Mouse (Mus musculus) Patski (cell line): ENCODE measurements around the gene Spag7. TPM values are rescaled to one million over a fixed set of nuclear protein-coding genes. Genes with fewer than 3 reads are reported as not detected.
A peak's percentile ranks its signal among the peaks of the same experiment; 100 is the strongest.

Source experiments
- ATAC-seq: fragments of 100-300 bp; one replicate; pipeline ENCODE4 v1.8.0; 2021
- CTCF ChIA-PET: fragments of 350-600 bp; sonication (Branson Sonifier 250); formaldehyde crosslinking; loops from one replicate; lab custom pipeline; 2022; ENCODE audit warnings: inconsistent platforms; lab: Charles Lee
- POLR2A ChIA-PET: fragments of 350-600 bp; sonication (Branson Sonifier 250); formaldehyde crosslinking; loops from one replicate; lab custom pipeline; 2022; ENCODE audit warnings: antibody characterized with exemption, inconsistent platforms; lab: Charles Lee
- DNase-seq: peaks from one replicate; pipeline ENCODE4 v3.0.0-alpha.2; 2011; ENCODE audit warnings: low read depth, low spot score
- H3K27me3 ChIP-seq: fragments of 371-371 bp; one replicate; pipeline ENCODE4 v1.5.1; 2021
- CTCF ChIP-seq: fragments of 100-300 bp; IDR thresholded peaks from one replicate; pipeline ENCODE4 v1.5.1; 2021
- in situ Hi-C: fragments of 300-500 bp; cut with MboI; formaldehyde crosslinking; loops from 3 replicates; pipeline ENCODE4 v1.11.1; 2018; ENCODE audit warnings: low pct_unique_long_range_greater_than_20kb, mixed read lengths
- polyA plus RNA-seq: library from polyadenylated mRNA; unstranded; gene quantifications from one replicate; pipeline ENCODE4 v1.2.3, GENCODE M21; 2021

The Spag7 gene
- polyA plus RNA-seq, 1 experiment from 2014 or later = 155 TPM

DNA sequence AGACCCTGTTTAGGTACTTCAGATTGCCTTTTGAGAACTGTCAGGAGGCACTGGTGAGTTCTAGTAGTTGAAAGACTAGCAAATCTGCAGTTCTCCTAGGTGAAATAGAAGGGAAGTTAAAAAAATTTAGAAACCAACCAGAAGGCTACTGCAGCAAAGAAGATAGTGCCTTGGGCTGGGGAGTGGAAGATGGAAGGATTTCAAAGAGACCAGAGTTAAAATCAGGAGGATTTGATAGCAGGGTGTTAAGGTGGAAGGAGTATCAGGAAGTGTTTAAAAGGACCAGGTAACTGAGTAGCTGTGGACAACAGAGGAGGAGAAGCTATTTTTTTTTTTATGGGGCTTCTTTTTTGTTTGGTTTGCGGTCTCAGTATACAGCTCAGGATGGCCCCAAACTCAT, 31.5 kb downstream of the Spag7 start:
- TF ChIP-seq CTCF = no peak
- ChIA-PET CTCF (interaction anchor here (0.7 kb wide), 1 partner anchor 8 kb away, joined by 3 read pairs; no protein-coding TSS in a partner anchor), POLR2A (interaction anchor here (1.4 kb wide), 1 partner anchor 11 kb away, joined by 4 read pairs; no protein-coding TSS in a partner anchor)
- DNase-seq (no peak), ATAC-seq (no peak)
- in situ Hi-C loops = no loop called here
- H3K27me3 ChIP-seq = no peaks in the 10 kb centered on the region

DNA sequence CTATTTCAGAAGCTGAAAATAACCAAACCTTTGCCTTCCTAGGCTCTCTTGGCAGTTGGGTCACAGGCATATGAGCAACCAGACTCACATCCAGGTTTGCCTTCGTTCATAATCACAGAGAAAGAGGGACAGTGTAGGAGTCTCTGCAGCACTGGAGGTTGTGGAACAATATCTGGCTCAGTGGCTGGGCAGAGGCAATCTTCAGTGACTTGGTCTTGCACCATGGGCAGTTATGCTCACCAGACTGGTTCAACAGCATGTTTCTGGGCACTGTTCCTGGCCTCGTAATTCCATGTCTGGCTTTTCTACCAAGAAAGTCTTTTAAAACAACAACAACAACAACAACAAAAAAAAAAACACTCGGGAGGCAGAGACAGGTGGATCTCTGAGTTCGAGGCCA, 33.6 kb downstream of the Spag7 start:
- H3K27me3 ChIP-seq = no peaks in the 10 kb centered on the region
- no peak for TF ChIP-seq CTCF
- in situ Hi-C loops = no loop called here
- no peak for ATAC-seq
- ChIA-PET CTCF (interaction anchor here (1.1 to 2.0 kb wide), 2 partner anchors 10 to 12 kb away, joined by 3 to 6 read pairs; partner anchors contain the start of genes Rnf167 and Slc25a11), POLR2A (no interaction called here)
- no peak for DNase-seq

DNA sequence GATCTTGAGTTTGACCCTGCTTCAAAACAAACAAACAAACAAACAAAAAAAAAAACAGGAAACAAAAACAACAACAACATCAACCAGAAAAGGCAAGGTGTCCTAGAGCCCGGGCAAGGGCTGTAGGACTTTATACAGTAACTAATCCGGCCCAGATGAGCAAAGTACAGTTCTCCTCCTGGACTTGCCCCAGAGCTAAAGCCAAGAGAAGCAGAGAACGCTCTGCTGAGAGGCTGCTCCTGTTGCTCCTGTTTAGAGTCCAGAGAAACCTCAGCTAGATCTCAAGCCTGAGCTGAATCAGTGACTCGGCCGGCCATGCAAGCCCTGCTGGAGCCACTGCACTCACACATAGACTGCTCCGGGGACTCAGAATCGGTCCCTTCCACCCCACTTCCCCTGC, 39.1 kb downstream of the Spag7 start:
- H3K27me3 ChIP-seq = no peaks in the 10 kb centered on the region
- no peak for DNase-seq
- ChIA-PET POLR2A (interaction anchor here (0.6 to 1.1 kb wide), 2 partner anchors 15 to 105 kb away, joined by 3 read pairs; no protein-coding TSS in a partner anchor), CTCF (interaction anchor here (1.0 to 1.2 kb wide), 2 partner anchors 8 to 104 kb away, joined by 3 read pairs; no protein-coding TSS in a partner anchor)
- no peak for ATAC-seq
- in situ Hi-C loops = loop anchor here (5.0 kb wide), 1 partner anchor 122 kb away; no protein-coding TSS in a partner anchor
- no peak for TF ChIP-seq CTCF

DNA sequence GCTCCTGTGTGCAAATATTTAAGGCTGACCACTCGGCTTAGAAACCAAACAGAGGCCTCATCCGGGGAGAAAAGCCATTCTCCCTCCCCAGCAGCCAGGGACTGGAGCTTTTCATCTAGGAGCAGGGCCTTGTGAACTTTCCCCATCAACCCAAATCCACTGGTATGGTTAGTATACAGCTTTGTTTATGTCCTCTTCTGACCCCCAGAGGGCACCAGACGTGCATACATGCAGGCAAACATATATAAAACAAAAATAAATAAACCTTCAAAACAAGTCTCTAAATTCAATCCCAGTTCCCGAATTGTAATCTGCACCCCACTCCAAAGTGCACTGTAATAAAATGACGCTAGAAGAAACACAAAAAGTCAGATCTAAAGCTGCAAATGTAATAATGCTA, 39.7 kb downstream of the Spag7 start:
- CTCF ChIA-PET = interaction anchor here (1.0 to 1.2 kb wide), 2 partner anchors 9 to 105 kb away, joined by 3 read pairs; no protein-coding TSS in a partner anchor
- TF ChIP-seq CTCF = peak; percentile 36

DNA sequence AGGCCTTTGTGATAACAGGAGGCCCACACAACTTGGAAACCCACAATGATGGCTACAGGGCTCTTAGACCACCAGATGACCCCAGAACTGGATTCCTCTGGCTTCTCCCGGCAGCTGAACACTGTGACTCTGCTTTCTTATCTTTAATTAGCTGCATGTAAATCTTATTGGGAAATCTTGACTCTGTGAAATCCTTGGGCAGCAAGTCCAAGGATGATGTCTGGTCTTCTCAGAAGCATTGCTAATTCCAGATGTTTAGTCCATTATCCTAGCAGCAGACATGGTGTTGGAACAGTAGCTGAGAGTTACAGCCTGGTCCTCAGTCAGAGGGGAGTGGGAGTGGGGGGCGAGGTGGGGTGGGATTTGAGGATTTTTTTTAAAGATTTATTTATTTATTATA, 40.8 kb downstream of the Spag7 start:
- DNase-seq = no peak
- TF ChIP-seq CTCF = no peak
- ChIA-PET CTCF (no interaction called here), POLR2A (no interaction called here)
- in situ Hi-C loops = no loop called here
- no peak for ATAC-seq
- H3K27me3 ChIP-seq = no peaks in the 10 kb centered on the region

More for the DNA sequence above, 39.7 kb downstream of the Spag7 start:
- no peaks in the 10 kb centered on the region for H3K27me3 ChIP-seq
- DNase-seq (no peak), ATAC-seq (no peak)
- POLR2A ChIA-PET = interaction anchor here (0.6 kb wide), 1 partner anchor 105 kb away, joined by 3 read pairs; no protein-coding TSS in a partner anchor
- in situ Hi-C loops = no loop called here

DNA sequence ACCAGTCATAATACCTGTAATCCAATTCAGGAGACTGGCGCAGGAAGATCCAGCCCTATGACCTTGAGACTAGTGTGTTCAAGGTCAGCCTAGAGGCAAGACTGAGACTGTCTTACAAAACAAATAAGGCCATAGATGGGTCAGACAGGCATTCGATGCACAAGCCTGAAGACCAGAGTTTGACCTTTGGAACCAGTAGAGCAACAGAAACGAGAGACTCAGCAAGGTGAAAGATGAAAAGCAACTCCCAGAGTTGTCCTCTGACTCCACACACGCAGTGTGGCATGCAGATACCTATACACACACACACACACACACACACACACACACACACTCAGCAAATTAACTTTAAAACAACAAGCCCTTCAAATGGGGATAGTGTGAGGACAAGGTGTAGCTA, 42.3 kb downstream of the Spag7 start:
- H3K27me3 ChIP-seq = no peaks in the 10 kb centered on the region
- ATAC-seq (no peak), DNase-seq (no peak)
- CTCF ChIA-PET = interaction anchor here (1.3 to 2.3 kb wide), 3 partner anchors 8 to 151 kb away, joined by 3 to 6 read pairs (median 4); no protein-coding TSS in a partner anchor
- in situ Hi-C loops = no loop called here
- TF ChIP-seq CTCF = no peak
- POLR2A ChIA-PET = interaction anchor here (0.8 to 1.3 kb wide), 2 partner anchors 11 to 15 kb away, joined by 4 read pairs; no protein-coding TSS in a partner anchor

DNA sequence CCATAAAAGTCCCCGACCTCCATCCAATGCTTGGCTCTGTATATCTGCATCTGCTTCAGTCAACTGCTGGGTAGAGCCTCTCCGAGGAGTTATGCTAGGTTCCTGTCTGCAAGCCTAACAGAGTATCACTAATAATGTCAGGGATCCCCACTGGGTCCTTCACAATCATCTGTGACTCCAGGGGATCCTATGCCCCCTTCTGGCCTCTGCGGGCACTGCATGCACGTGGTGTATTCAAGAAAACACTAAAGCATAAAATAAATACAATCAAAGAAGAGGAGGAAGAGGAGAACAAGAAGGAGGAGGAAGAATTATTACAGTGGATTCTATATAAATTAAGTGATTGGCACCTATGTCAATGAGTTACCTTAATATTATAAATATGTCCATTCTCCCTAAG, 43.7 kb downstream of the Spag7 start:
- POLR2A ChIA-PET = interaction anchor here (1.1 kb wide), 1 partner anchor 44 kb away, joined by 3 read pairs; the partner anchor contains the start of gene Spag7
- TF ChIP-seq CTCF = peak; percentile 76
- ATAC-seq (no peak), DNase-seq (no peak)
- in situ Hi-C loops = no loop called here
- no peaks in the 10 kb centered on the region for H3K27me3 ChIP-seq
- CTCF ChIA-PET = interaction anchor here (0.6 to 2.3 kb wide), 3 partner anchors 9 to 108 kb away, joined by 3 to 6 read pairs (median 6); no protein-coding TSS in a partner anchor

DNA sequence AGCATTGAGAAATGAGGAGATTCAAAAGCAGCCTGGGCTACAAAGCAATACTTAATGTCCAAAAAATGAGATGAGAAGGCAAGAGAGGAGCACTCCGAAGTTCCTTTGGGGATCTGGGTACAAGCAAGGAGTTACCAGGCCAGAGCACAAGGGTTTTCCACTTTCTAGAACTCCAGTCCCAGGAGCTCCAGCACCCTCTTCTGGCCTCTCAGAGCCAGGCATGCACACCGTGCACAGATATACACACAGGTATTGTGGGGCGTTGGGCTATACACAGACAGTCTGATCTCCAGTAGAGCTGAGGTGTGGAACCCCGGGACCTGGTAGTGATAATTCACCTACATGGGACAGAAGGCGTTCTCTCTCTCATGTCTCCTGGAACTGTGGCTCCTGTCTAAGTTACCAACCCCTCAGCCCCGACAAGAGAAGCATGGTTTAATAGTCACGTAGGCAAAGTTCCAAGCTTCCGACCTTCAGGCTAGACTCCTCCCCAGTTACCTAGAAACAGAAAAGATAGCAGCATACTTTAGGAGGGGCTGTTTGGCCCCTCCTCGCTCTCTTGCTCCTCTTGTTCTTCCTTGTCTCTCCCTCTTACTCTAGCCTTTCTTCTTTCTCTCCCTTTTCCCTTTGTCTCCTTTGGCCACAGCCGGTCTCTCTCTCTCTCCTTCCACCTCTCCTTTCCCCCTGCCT, 46.0 kb downstream of the Spag7 start:
- POLR2A ChIA-PET = interaction anchor here (1.1 kb wide), 1 partner anchor 22 kb away, joined by 3 read pairs; no protein-coding TSS in a partner anchor
- CTCF ChIA-PET = interaction anchor here (1.0 kb wide), 1 partner anchor 8 kb away, joined by 3 read pairs; no protein-coding TSS in a partner anchor
- no peaks in the 10 kb centered on the region for H3K27me3 ChIP-seq
- TF ChIP-seq CTCF = no peak
- in situ Hi-C loops = loop anchor here (5.0 kb wide), 1 partner anchor 206 kb away; no protein-coding TSS in a partner anchor
- ATAC-seq = no peak
- DNase-seq = no peak

DNA sequence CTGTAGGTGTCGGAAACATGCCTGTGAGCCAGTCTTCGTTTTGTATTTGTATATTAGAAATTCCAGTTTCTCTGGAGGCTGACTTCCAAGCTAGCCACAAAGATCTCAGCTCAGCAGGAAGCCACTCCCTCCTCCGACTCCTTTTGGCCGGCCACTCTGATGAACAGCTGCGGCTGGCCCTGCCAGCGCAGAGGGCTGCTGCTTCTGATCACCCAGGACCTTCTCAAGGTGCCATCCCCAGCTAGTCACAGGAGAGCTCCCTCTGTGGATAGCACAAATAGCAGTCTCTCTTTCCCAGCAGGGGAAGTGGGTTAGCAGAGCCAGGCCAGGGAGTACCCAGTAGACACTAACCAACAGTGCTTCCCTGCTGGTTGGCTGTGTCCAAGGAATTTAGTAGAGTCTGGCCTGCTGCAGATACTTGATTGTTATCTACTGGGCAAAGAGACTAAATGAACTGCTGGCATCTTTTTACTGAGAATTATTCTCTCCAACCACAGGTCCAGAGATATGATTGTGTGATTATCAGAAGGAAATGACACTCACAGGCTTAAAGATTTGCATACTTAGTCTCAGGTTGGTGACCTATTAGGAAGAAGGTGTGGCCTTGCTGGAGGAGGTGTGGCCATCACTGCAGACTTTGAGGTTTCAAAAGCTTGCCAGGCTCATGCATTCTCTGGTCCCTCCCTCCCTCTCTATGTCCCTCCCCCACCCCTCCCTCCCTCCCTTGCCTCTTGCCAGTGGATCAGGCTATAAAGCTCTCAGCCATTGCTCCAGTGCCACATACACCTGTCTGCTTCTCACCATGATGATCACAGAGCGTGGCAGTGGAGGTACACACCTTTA, 47.0 kb downstream of the Spag7 start:
- TF ChIP-seq CTCF = no peak
- in situ Hi-C loops = loop anchor here (5.0 kb wide), 1 partner anchor 205 kb away; no protein-coding TSS in a partner anchor
- DNase-seq = no peak
- ChIA-PET POLR2A (interaction anchor here (1.1 kb wide), 1 partner anchor 21 kb away, joined by 3 read pairs; no protein-coding TSS in a partner anchor), CTCF (interaction anchor here (1.0 to 1.4 kb wide), 2 partner anchors 9 to 105 kb away, joined by 3 to 4 read pairs; no protein-coding TSS in a partner anchor)
- H3K27me3 ChIP-seq = no peaks in the 10 kb centered on the region
- peak; percentile 26 for ATAC-seq

DNA sequence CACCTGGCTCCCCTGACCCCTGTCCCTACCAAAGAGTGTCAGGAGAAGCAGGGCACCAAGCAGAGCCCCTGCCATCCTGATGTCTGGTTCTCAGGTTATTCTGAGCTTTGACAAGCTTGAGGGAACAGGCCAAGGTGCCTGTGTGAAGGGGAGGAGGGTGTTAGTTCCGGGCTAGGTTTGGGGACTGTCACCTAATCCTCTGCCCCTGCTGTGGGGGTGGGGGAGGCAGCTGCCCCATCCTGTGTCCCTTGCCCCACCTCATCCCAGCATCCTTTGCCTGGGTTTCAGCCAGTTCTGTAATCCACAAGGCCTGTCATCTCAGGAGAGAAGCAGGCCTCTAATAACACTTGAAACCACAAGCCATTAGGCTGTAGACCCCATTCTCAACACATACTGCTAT, 50.1 kb downstream of the Spag7 start, which contains the start of gene Chrne:
Gene Chrne, minus strand, starts transcription at position 116 of the 400 bp plus-strand sequence.
- no peak for DNase-seq
- TF ChIP-seq CTCF = no peak
- in situ Hi-C loops = no loop called here
- no peak for ATAC-seq
- ChIA-PET CTCF (no interaction called here), POLR2A (no interaction called here)
- H3K27me3 ChIP-seq = no peaks in the 10 kb centered on the region
